Mouse (Mus musculus): Measurements from ENCODE around the gene Auts2. TPM values are rescaled to one million over a fixed set of nuclear protein-coding genes. Genes with fewer than 3 reads are reported as not detected.

Auts2 gene
- total and polyA plus RNA-seq, 2 experiments from 2014 or later: 6.8 to 12.1 TPM

- ATAC-seq (ENCODE audit: insufficient read depth, low read depth) (no peak), DNase-seq (ENCODE audit: low spot score) (no peak)
- Histone ChIP-seq H3K27me3 (ENCODE audit: control insufficient read depth, insufficient read depth, low read length) (no peaks in the 10 kb centered on the region), H3K9ac (replicated peaks; ENCODE audit: low read depth, low read length) (no peak overlapping the region), H3K4me1 (ENCODE audit: control insufficient read depth, insufficient read depth) (peaks cover 16% of the 10 kb centered on the region), H3K9me3 (replicated peaks; ENCODE audit: control insufficient read depth, low read length) (no peaks in the 10 kb centered on the region), H3K27ac (ENCODE audit: low read depth) (no peak overlapping the region), H3K36me3 (replicated peaks; ENCODE audit: control insufficient read depth, insufficient read depth, low read length) (no peaks in the 10 kb centered on the region), H3K4me3 (ENCODE audit: low read depth, low read length) (no peak overlapping the region), H3K4me2 (ENCODE audit: low read depth, low read length) (no peak overlapping the region)
- WGBS: 60% methylated on average over 7 of the region's 7 CpGs
- TF ChIP-seq EP300 (IDR thresholded peaks at IDR 0.05; ENCODE audit: low read depth): no peak
- TF ChIP-seq CTCF (IDR thresholded peaks at IDR 0.05; ENCODE audit: low read depth): no peak
Measured at GRCm38 (mm10) chr5:131732631-131733323, 810.4 kb downstream of the Auts2 start.

- TF ChIP-seq CTCF (IDR thresholded peaks at IDR 0.05; ENCODE audit: low read depth): no peak
- TF ChIP-seq EP300 (IDR thresholded peaks at IDR 0.05; ENCODE audit: low read depth): no peak
- Histone ChIP-seq H3K27ac (ENCODE audit: low read depth) (no peak overlapping the region), H3K36me3 (replicated peaks; ENCODE audit: control insufficient read depth, insufficient read depth, low read length) (no peaks in the 10 kb centered on the region), H3K27me3 (ENCODE audit: control insufficient read depth, insufficient read depth, low read length) (no peaks in the 10 kb centered on the region), H3K9ac (replicated peaks; ENCODE audit: low read depth, low read length) (no peak overlapping the region), H3K4me2 (ENCODE audit: low read depth, low read length) (no peak overlapping the region), H3K4me1 (ENCODE audit: control insufficient read depth, insufficient read depth) (peaks cover 16% of the 10 kb centered on the region), H3K4me3 (ENCODE audit: low read depth, low read length) (no peak overlapping the region), H3K9me3 (replicated peaks; ENCODE audit: control insufficient read depth, low read length) (no peaks in the 10 kb centered on the region)
- no peak for ATAC-seq (ENCODE audit: insufficient read depth, low read depth)
- peak; percentile 9 for DNase-seq (ENCODE audit: low spot score)
- 66% methylated on average over 4 of the region's 4 CpGs for WGBS
Measured at GRCm38 (mm10) chr5:131729456-131729855, 813.7 kb downstream of the Auts2 start.

GRCm38 (mm10) chr5:131727909-131728308, 815.2 kb downstream of the Auts2 start:
- peak; percentile 92 for ATAC-seq (ENCODE audit: insufficient read depth, low read depth)
- Histone ChIP-seq H3K36me3 (replicated peaks; ENCODE audit: control insufficient read depth, insufficient read depth, low read length) (no peaks in the 10 kb centered on the region), H3K4me3 (ENCODE audit: low read depth, low read length) (no peak overlapping the region), H3K27ac (ENCODE audit: low read depth) (no peak overlapping the region; the same call in 1 of the 2 replicates), H3K4me2 (ENCODE audit: low read depth, low read length) (no peak overlapping the region), H3K27me3 (ENCODE audit: control insufficient read depth, insufficient read depth, low read length) (no peaks in the 10 kb centered on the region), H3K9me3 (replicated peaks; ENCODE audit: control insufficient read depth, low read length) (no peaks in the 10 kb centered on the region), H3K4me1 (ENCODE audit: control insufficient read depth, insufficient read depth) (peaks cover 9% of the 10 kb centered on the region), H3K9ac (replicated peaks; ENCODE audit: low read depth, low read length) (no peak overlapping the region)
- TF ChIP-seq CTCF (IDR thresholded peaks at IDR 0.05; ENCODE audit: low read depth) (no peak), EP300 (IDR thresholded peaks at IDR 0.05; ENCODE audit: low read depth) (no peak)
- DNase-seq (ENCODE audit: low spot score): peak; percentile 76
- 51% methylated on average over 4 of the region's 4 CpGs for WGBS

DNA sequence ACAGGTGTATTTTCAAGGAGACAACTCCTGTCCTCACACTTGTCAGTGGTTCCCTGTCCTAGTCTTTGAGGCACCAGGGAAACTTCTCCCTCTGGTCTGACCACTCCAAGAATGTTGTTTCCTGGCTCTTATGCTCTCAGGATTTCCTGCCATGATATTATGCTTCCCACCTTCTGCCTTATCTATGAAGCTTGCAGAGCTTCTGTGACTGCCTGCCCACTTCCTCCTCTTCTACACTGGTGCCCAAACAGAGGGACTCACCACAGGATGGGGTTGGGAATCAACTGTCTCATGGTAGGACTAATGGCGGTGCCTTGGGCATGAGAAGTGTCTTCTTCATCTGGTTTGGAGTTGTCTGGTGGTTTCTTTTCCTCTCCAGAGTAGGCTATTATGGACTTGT, 818.6 kb downstream of the Auts2 start:
- H3K9me3 ChIP-seq (replicated peaks; ENCODE audit: control insufficient read depth, low read length): no peaks in the 10 kb centered on the region
- TF ChIP-seq CTCF (IDR thresholded peaks at IDR 0.05; ENCODE audit: low read depth) (no peak), EP300 (IDR thresholded peaks at IDR 0.05; ENCODE audit: low read depth) (no peak)
- DNase-seq (ENCODE audit: low spot score) (no peak), ATAC-seq (ENCODE audit: insufficient read depth, low read depth) (no peak)
- 65% methylated on average over 1 of the region's 1 CpGs for WGBS
- no peak overlapping the region for H3K27ac ChIP-seq (ENCODE audit: low read depth)
- no peak overlapping the region for H3K4me2 ChIP-seq (ENCODE audit: low read depth, low read length)
- H3K4me1 ChIP-seq (ENCODE audit: control insufficient read depth, insufficient read depth): peaks cover 7% of the 10 kb centered on the region
- H3K27me3 ChIP-seq (ENCODE audit: control insufficient read depth, insufficient read depth, low read length): no peaks in the 10 kb centered on the region
- H3K4me3 ChIP-seq (ENCODE audit: low read depth, low read length): no peak overlapping the region
- no peak overlapping the region for H3K9ac ChIP-seq (replicated peaks; ENCODE audit: low read depth, low read length)
- H3K36me3 ChIP-seq (replicated peaks; ENCODE audit: control insufficient read depth, insufficient read depth, low read length): no peaks in the 10 kb centered on the region

GRCm38 (mm10) chr5:131722791-131723190, 820.4 kb downstream of the Auts2 start:
- no peak overlapping the region for H3K4me2 ChIP-seq (ENCODE audit: low read depth, low read length)
- no peaks in the 10 kb centered on the region for H3K36me3 ChIP-seq (replicated peaks; ENCODE audit: control insufficient read depth, insufficient read depth, low read length)
- 90% methylated on average over 6 of the region's 6 CpGs for WGBS
- no peak overlapping the region for H3K4me3 ChIP-seq (ENCODE audit: low read depth, low read length)
- no peak overlapping the region for H3K27ac ChIP-seq (ENCODE audit: low read depth)
- no peak for TF ChIP-seq CTCF (IDR thresholded peaks at IDR 0.05; ENCODE audit: low read depth)
- DNase-seq (ENCODE audit: low spot score) (no peak), ATAC-seq (ENCODE audit: insufficient read depth, low read depth) (no peak)
- no peaks in the 10 kb centered on the region for H3K27me3 ChIP-seq (ENCODE audit: control insufficient read depth, insufficient read depth, low read length)
- H3K9me3 ChIP-seq (replicated peaks; ENCODE audit: control insufficient read depth, low read length): no peaks in the 10 kb centered on the region
- H3K9ac ChIP-seq (replicated peaks; ENCODE audit: low read depth, low read length): no peak overlapping the region
- H3K4me1 ChIP-seq (ENCODE audit: control insufficient read depth, insufficient read depth): no peaks in the 10 kb centered on the region

GRCm38 (mm10) chr5:131722361-131722760, 820.8 kb downstream of the Auts2 start:
- DNase-seq (ENCODE audit: low spot score): no peak
- H3K9me3 ChIP-seq (replicated peaks; ENCODE audit: control insufficient read depth, low read length): no peaks in the 10 kb centered on the region
- WGBS: 54% methylated on average over 4 of the region's 4 CpGs

More at GRCm38 (mm10) chr5:131722361-131722760, 820.8 kb downstream of the Auts2 start:
- Histone ChIP-seq H3K9ac (replicated peaks; ENCODE audit: low read depth, low read length) (no peak overlapping the region), H3K4me3 (ENCODE audit: low read depth, low read length) (no peak overlapping the region), H3K36me3 (replicated peaks; ENCODE audit: control insufficient read depth, insufficient read depth, low read length) (no peaks in the 10 kb centered on the region), H3K27ac (ENCODE audit: low read depth) (no peak overlapping the region), H3K4me1 (ENCODE audit: control insufficient read depth, insufficient read depth) (no peaks in the 10 kb centered on the region), H3K27me3 (ENCODE audit: control insufficient read depth, insufficient read depth, low read length) (no peaks in the 10 kb centered on the region), H3K4me2 (ENCODE audit: low read depth, low read length) (no peak overlapping the region)
- no peak for ATAC-seq (ENCODE audit: insufficient read depth, low read depth)
- TF ChIP-seq CTCF (IDR thresholded peaks at IDR 0.05; ENCODE audit: low read depth) (no peak), EP300 (IDR thresholded peaks at IDR 0.05; ENCODE audit: low read depth) (no peak)
